Mouse (Mus musculus) neural tube, embryonic 15.5 days (tissue): Measurements from ENCODE around the gene Zmiz1. TPM values are rescaled to one million over a fixed set of nuclear protein-coding genes. Genes with fewer than 3 reads are reported as not detected.
A peak's percentile ranks its signal among the peaks of the same experiment; 100 is the strongest.

Source experiments
- ATAC-seq: fragments of 200-750 bp; cut with Nextera tagmentation; 2 replicates; pipeline ENCODE4 v1.8.0; 2017; ENCODE audit warnings: mild to moderate bottlenecking, moderate TSS enrichment, moderate library complexity; ENCODE audit not compliant: low FRiP score
- H3K27ac ChIP-seq: fragments of 300-500 bp; sonication (generic); replicated peaks from 2 replicates; pipeline ENCODE4 v1.5.1; 2015; ENCODE audit warnings: mild to moderate bottlenecking, inconsistent platforms
- H3K27me3 ChIP-seq: fragments of 300-500 bp; sonication (generic); replicated peaks from 2 replicates; pipeline ENCODE4 v1.6.1; 2015; ENCODE audit warnings: inconsistent platforms
- H3K36me3 ChIP-seq: fragments of 300-500 bp; sonication (generic); 2 replicates; pipeline ENCODE4 v1.6.1; 2015; ENCODE audit warnings: inconsistent platforms
- H3K4me1 ChIP-seq: fragments of 300-500 bp; sonication (generic); 2 replicates; pipeline ENCODE4 v1.6.1; 2015; ENCODE audit warnings: inconsistent platforms
- H3K4me2 ChIP-seq: fragments of 300-500 bp; sonication (generic); 2 replicates; pipeline ENCODE4 v1.6.1; 2015; ENCODE audit warnings: inconsistent platforms, mild to moderate bottlenecking, moderate library complexity
- H3K4me3 ChIP-seq: fragments of 300-500 bp; sonication (generic); replicated peaks from 2 replicates; pipeline ENCODE4 v1.5.1; 2015; ENCODE audit warnings: mild to moderate bottlenecking, inconsistent platforms
- H3K9ac ChIP-seq: fragments of 300-500 bp; sonication (generic); replicated peaks from 2 replicates; pipeline ENCODE4 v1.6.1; 2015; ENCODE audit warnings: mild to moderate bottlenecking, inconsistent platforms
- H3K9me3 ChIP-seq: fragments of 300-500 bp; sonication (generic); replicated peaks from 2 replicates; pipeline ENCODE4 v1.6.1; 2016; ENCODE audit warnings: inconsistent platforms
- WGBS: fragments of 180-500 bp; shearing (Covaris S2); methylation state at CpG from one replicate; pipeline ENCODE4 v1.1.7; 2015; ENCODE audit warnings: mixed read lengths; 5-methylcytosine and 5-hydroxymethylcytosine counted together
- polyA plus RNA-seq: library from polyadenylated mRNA; unstranded; fragments of >200 nt; fragmentation: Nextera tagmentation; extraction: Ambion mirVana; gene quantifications from 2 replicates; pipeline ENCODE4 v1.2.1, GENCODE M21; 2015

Zmiz1 gene
- polyA plus RNA-seq, 1 experiment from 2014 or later, result 54.7 TPM

- 77% methylated on average over 9 of the region's 9 CpGs for WGBS
- peaks cover 65% of the 10 kb centered on the region for H3K4me1 ChIP-seq
Observed at GRCm38 (mm10) chr14:25547882-25548281, 88.9 kb downstream of the Zmiz1 start.

DNA sequence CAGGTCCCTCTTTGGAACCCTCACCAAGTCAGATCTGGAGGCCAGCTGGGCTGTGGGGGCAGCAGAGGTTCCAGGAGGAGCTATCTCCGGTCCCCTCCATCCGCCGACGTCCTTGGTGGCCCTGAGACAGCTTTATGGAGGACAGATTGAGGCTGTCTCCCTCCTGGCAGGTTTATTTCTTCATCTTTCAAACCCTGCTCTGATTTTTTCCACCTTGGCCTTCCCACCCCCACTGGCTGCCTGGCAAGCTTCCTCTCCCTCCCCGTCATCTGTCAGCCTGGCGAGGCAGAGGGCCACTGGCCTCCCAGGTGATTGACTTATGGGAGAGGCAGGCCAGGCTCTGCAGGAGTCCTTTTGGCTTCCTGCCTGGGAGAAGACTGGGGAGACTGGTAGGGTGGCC lies 89.7 kb downstream of the Zmiz1 start:
- WGBS, result 35% methylated on average over 6 of the region's 6 CpGs
- no peaks in the 10 kb centered on the region for H3K27me3 ChIP-seq
- H3K9me3 ChIP-seq, result no peaks in the 10 kb centered on the region
- H3K36me3 ChIP-seq, result peaks cover 4% of the 10 kb centered on the region; the same call in 1 of the 2 replicates
- ATAC-seq, result no peak
- H3K4me2 ChIP-seq, result no peak overlapping the region
- peak overlapping the region; percentile 77 for H3K27ac ChIP-seq
- H3K4me3 ChIP-seq, result no peak overlapping the region
- H3K4me1 ChIP-seq, result peaks cover 73% of the 10 kb centered on the region
- no peak overlapping the region for H3K9ac ChIP-seq

More at GRCm38 (mm10) chr14:25547882-25548281, 88.9 kb downstream of the Zmiz1 start:
- Histone ChIP-seq H3K4me2 (no peak overlapping the region), H3K9me3 (no peaks in the 10 kb centered on the region), H3K27ac (peak overlapping the region; percentile 77), H3K27me3 (no peaks in the 10 kb centered on the region), H3K4me3 (no peak overlapping the region), H3K36me3 (peaks cover 4% of the 10 kb centered on the region; the same call in 1 of the 2 replicates), H3K9ac (no peak overlapping the region)
- ATAC-seq, result no peak

- Histone ChIP-seq H3K4me3 (no peak overlapping the region), H3K36me3 (peaks cover 4% of the 10 kb centered on the region; the same call in 1 of the 2 replicates), H3K27me3 (no peaks in the 10 kb centered on the region), H3K9ac (no peak overlapping the region), H3K9me3 (no peaks in the 10 kb centered on the region), H3K27ac (peak overlapping the region; percentile 81), H3K4me1 (peaks cover 77% of the 10 kb centered on the region), H3K4me2 (no peak overlapping the region)
- 92% methylated on average over 7 of the region's 7 CpGs for WGBS
- no peak for ATAC-seq
Observed at GRCm38 (mm10) chr14:25549125-25549524, 90.1 kb downstream of the Zmiz1 start.

DNA sequence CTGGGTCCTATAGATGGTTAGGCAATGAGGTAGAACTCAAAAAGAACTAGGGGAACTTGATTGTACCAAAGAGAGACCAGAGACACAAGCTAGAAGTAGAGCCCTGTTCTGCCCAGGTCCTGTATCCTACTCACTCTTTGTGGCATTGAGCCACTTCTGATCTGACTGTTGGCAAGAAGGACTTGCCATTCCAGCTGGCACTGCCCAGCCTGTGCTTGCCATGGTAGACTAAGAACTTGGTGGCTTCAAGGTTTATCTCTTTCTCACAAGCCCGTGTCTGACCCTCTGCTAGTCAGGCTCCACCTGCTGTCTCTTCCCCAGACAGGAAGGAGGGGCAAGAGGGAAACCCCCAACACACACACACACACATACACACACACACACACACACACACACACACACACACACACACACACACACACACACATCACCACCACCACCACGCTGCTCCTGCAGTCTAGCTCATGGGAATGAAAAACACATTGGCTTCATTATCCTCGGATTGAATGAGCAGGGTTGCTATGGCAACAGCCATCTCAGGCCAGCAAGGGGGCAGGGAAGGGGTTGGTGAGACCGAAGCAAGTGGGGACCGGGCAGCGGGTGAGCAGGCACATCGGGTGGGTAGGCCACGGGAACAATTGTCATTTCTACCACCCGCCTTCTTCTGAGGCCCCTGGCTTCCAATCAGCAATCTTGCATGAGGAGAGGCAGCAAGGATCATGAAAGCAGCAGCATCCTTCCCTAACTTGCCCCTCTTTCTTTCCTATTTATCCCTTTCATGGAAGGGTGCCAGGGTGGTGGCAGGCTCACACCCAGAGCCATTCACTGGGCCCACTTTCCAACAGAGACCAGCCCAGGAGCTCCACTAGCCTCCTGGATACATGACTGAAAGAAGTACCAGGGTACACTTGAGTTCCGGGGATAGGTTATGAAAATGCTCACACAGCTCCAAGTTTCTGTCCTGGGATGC lies 91.2 kb downstream of the Zmiz1 start:
- no peaks in the 10 kb centered on the region for H3K9me3 ChIP-seq
- peaks cover 4% of the 10 kb centered on the region; the same call in 1 of the 2 replicates for H3K36me3 ChIP-seq
- no peak overlapping the region; the same call in 1 of the 2 replicates for H3K4me2 ChIP-seq
- H3K27ac ChIP-seq, result peak overlapping the region; percentile 81
- 9% methylated on average over 10 of the region's 10 CpGs for WGBS
- no peak overlapping the region for H3K9ac ChIP-seq
- H3K4me3 ChIP-seq, result no peak overlapping the region
- H3K27me3 ChIP-seq, result no peaks in the 10 kb centered on the region
- peak; percentile 57; the same call in 1 of the 2 replicates for ATAC-seq
- H3K4me1 ChIP-seq, result peaks cover 86% of the 10 kb centered on the region

- no peaks in the 10 kb centered on the region for H3K27me3 ChIP-seq
- no peak for ATAC-seq
- WGBS, result 9% methylated on average over 2 of the region's 2 CpGs
- peak overlapping the region; percentile 81; the same call in 1 of the 2 replicates for H3K27ac ChIP-seq
- H3K4me2 ChIP-seq, result no peak overlapping the region
- peaks cover 92% of the 10 kb centered on the region for H3K4me1 ChIP-seq
- no peak overlapping the region for H3K9ac ChIP-seq
- H3K4me3 ChIP-seq, result no peak overlapping the region
- no peaks in the 10 kb centered on the region for H3K36me3 ChIP-seq
- H3K9me3 ChIP-seq, result no peaks in the 10 kb centered on the region
Observed at GRCm38 (mm10) chr14:25551731-25552130, 92.7 kb downstream of the Zmiz1 start.

DNA sequence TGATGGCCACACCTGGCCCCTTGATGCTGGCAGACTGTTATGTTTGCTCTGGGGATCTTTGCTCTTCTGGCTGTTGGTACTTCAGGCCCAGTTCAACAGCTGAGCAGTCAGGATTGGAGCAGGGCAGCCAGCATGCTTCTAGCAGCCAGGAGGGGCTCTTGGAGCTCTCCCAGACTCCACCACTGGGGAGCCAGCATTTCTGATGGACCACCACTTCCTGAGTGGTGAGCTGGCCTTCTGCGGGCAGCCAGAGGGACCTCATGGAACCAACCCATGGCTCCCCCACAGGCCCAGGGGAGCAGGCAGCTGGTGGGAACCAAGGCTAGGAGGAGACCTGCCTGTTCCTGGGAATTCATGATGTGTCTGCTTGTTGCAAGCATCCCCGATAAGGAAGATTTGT lies 94.4 kb downstream of the Zmiz1 start:
- no peaks in the 10 kb centered on the region for H3K36me3 ChIP-seq
- no peak for ATAC-seq
- no peak overlapping the region for H3K4me2 ChIP-seq
- WGBS, result 30% methylated on average over 2 of the region's 2 CpGs
- H3K4me3 ChIP-seq, result no peak overlapping the region
- no peaks in the 10 kb centered on the region for H3K27me3 ChIP-seq
- no peaks in the 10 kb centered on the region for H3K9me3 ChIP-seq
- H3K27ac ChIP-seq, result peak overlapping the region; percentile 80
- peaks cover 92% of the 10 kb centered on the region for H3K4me1 ChIP-seq
- 0 out of 2 replicates have a peak overlapping the region, but pooled peaks have one; percentile 10 for H3K9ac ChIP-seq

DNA sequence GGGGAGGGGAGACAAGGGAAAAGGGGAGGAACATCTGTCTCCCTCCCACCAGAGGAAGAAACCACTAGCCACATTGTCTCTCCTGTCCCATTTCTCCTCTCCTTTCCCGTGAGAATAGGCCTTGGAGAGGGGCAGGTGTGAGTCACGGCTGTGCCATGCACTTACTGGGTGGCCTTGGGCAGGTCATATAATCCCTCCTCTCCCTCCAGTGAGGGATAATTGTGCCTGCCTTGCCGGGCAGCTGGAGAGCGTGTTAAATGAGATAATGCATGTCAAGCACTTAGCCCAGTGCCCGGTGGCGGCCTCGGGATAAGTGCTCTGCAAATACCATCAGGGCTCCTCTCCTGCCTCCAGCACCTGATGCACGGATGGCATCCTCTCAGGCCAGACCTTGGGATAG lies 95.8 kb downstream of the Zmiz1 start:
- no peak overlapping the region for H3K4me3 ChIP-seq
- no peaks in the 10 kb centered on the region for H3K27me3 ChIP-seq
- no peaks in the 10 kb centered on the region for H3K36me3 ChIP-seq
- H3K9ac ChIP-seq, result peak overlapping the region; percentile 32
- ATAC-seq, result peak; percentile 13; the same call in 1 of the 2 replicates
- 5% methylated on average over 8 of the region's 8 CpGs for WGBS
- H3K9me3 ChIP-seq, result no peaks in the 10 kb centered on the region
- peak overlapping the region; percentile 81 for H3K27ac ChIP-seq
- H3K4me1 ChIP-seq, result peaks cover 88% of the 10 kb centered on the region
- peak overlapping the region; percentile 38 for H3K4me2 ChIP-seq

GRCm38 (mm10) chr14:25555291-25555781 lies 96.4 kb downstream of the Zmiz1 start:
- Histone ChIP-seq H3K9me3 (no peaks in the 10 kb centered on the region), H3K4me2 (peak overlapping the region; percentile 38), H3K36me3 (no peaks in the 10 kb centered on the region), H3K9ac (peak overlapping the region; percentile 32), H3K4me1 (peaks cover 87% of the 10 kb centered on the region), H3K4me3 (no peak overlapping the region), H3K27ac (peak overlapping the region; percentile 81), H3K27me3 (no peaks in the 10 kb centered on the region)
- ATAC-seq, result peak; percentile 35; the same call in 1 of the 2 replicates
- WGBS, result 4% methylated on average over 10 of the region's 10 CpGs

- Histone ChIP-seq H3K4me2 (peak overlapping the region; percentile 38), H3K36me3 (no peaks in the 10 kb centered on the region), H3K4me1 (peaks cover 83% of the 10 kb centered on the region), H3K4me3 (no peak overlapping the region), H3K9me3 (no peaks in the 10 kb centered on the region), H3K9ac (peak overlapping the region; percentile 32; the same call in 1 of the 2 replicates), H3K27ac (peak overlapping the region; percentile 81), H3K27me3 (no peaks in the 10 kb centered on the region)
- ATAC-seq, result no peak
- 11% methylated on average over 7 of the region's 7 CpGs for WGBS
Observed at GRCm38 (mm10) chr14:25555848-25556247, 96.9 kb downstream of the Zmiz1 start.

GRCm38 (mm10) chr14:25557014-25557413 lies 98.0 kb downstream of the Zmiz1 start:
- peaks cover 83% of the 10 kb centered on the region for H3K4me1 ChIP-seq

GRCm38 (mm10) chr14:25558479-25558878 lies 99.5 kb downstream of the Zmiz1 start:
- Histone ChIP-seq H3K4me1 (peaks cover 84% of the 10 kb centered on the region), H3K9me3 (no peaks in the 10 kb centered on the region), H3K4me3 (no peak overlapping the region), H3K27me3 (no peaks in the 10 kb centered on the region), H3K9ac (no peak overlapping the region), H3K27ac (no peak overlapping the region), H3K4me2 (no peak overlapping the region), H3K36me3 (no peaks in the 10 kb centered on the region)
- WGBS, result 89% methylated on average over 1 of the region's 1 CpGs
- no peak for ATAC-seq

More at GRCm38 (mm10) chr14:25557014-25557413, 98.0 kb downstream of the Zmiz1 start:
- Histone ChIP-seq H3K4me3 (no peak overlapping the region), H3K27me3 (no peaks in the 10 kb centered on the region), H3K4me2 (no peak overlapping the region), H3K27ac (peak overlapping the region; percentile 61), H3K9ac (peak overlapping the region; percentile 12; the same call in 1 of the 2 replicates), H3K36me3 (no peaks in the 10 kb centered on the region), H3K9me3 (no peaks in the 10 kb centered on the region)
- no peak for ATAC-seq
- 34% methylated on average over 8 of the region's 8 CpGs for WGBS
